Mouse (Mus musculus): Measurements from ENCODE around the gene Prickle1. TPM values are rescaled to one million over a fixed set of nuclear protein-coding genes. Genes with fewer than 3 reads are reported as not detected.
A peak's percentile ranks its signal among the peaks of the same experiment; 100 is the strongest.

The Prickle1 gene
- polyA plus RNA-seq, 1 experiment from 2014 or later, result 2.6 TPM

- 61% methylated on average over 3 of the region's 3 CpGs for WGBS (ENCODE audit: insufficient replicate concordance)
- ATAC-seq (ENCODE audit: insufficient read depth), result no peak
- no peaks in the 10 kb centered on the region for H3K9me3 ChIP-seq (replicated peaks)
- no peaks in the 10 kb centered on the region for H3K36me3 ChIP-seq (replicated peaks)
- H3K4me3 ChIP-seq (replicated peaks), result no peak overlapping the region
- H3K4me2 ChIP-seq, result no peak overlapping the region
- H3K4me1 ChIP-seq (replicated peaks), result no peaks in the 10 kb centered on the region
- no peak overlapping the region for H3K27ac ChIP-seq (replicated peaks)
- no peak overlapping the region for H3K9ac ChIP-seq
- no peaks in the 10 kb centered on the region for H3K27me3 ChIP-seq
Observed at GRCm38 (mm10) chr15:93615031-93615430, 19.3 kb upstream of the Prickle1 start.

- 51% methylated on average over 3 of the region's 3 CpGs for WGBS (ENCODE audit: insufficient replicate concordance)
- no peak overlapping the region for H3K4me3 ChIP-seq (replicated peaks)
- no peaks in the 10 kb centered on the region for H3K4me1 ChIP-seq (replicated peaks)
- no peaks in the 10 kb centered on the region for H3K9me3 ChIP-seq (replicated peaks)
- H3K27ac ChIP-seq (replicated peaks), result no peak overlapping the region
- ATAC-seq (ENCODE audit: insufficient read depth), result no peak
- H3K9ac ChIP-seq, result no peak overlapping the region
- no peak overlapping the region for H3K4me2 ChIP-seq
- no peaks in the 10 kb centered on the region for H3K36me3 ChIP-seq (replicated peaks)
- H3K27me3 ChIP-seq, result no peaks in the 10 kb centered on the region
Observed at GRCm38 (mm10) chr15:93613606-93614005, 17.9 kb upstream of the Prickle1 start.

- WGBS (ENCODE audit: insufficient replicate concordance), result 75% methylated on average over 16 of the region's 16 CpGs
Observed at GRCm38 (mm10) chr15:93611536-93612300, 16.0 kb upstream of the Prickle1 start.

GRCm38 (mm10) chr15:93610721-93611201, 15.1 kb upstream of the Prickle1 start:
- no peaks in the 10 kb centered on the region for H3K27me3 ChIP-seq
- H3K27ac ChIP-seq (replicated peaks), result no peak overlapping the region
- no peak overlapping the region for H3K4me2 ChIP-seq
- H3K4me1 ChIP-seq (replicated peaks), result no peaks in the 10 kb centered on the region
- ATAC-seq (ENCODE audit: insufficient read depth), result no peak
- H3K36me3 ChIP-seq (replicated peaks), result no peaks in the 10 kb centered on the region
- no peak overlapping the region for H3K4me3 ChIP-seq (replicated peaks)
- H3K9ac ChIP-seq, result no peak overlapping the region
- WGBS (ENCODE audit: insufficient replicate concordance), result 62% methylated on average over 19 of the region's 19 CpGs
- no peaks in the 10 kb centered on the region for H3K9me3 ChIP-seq (replicated peaks)

More at GRCm38 (mm10) chr15:93611536-93612300, 16.0 kb upstream of the Prickle1 start:
- Histone ChIP-seq H3K4me1 (replicated peaks) (no peaks in the 10 kb centered on the region), H3K9ac (no peak overlapping the region), H3K4me3 (replicated peaks) (no peak overlapping the region), H3K36me3 (replicated peaks) (no peaks in the 10 kb centered on the region), H3K27ac (replicated peaks) (no peak overlapping the region), H3K4me2 (no peak overlapping the region), H3K9me3 (replicated peaks) (no peaks in the 10 kb centered on the region), H3K27me3 (no peaks in the 10 kb centered on the region)
- no peak for ATAC-seq (ENCODE audit: insufficient read depth)

- H3K27ac ChIP-seq (replicated peaks), result no peak overlapping the region
- H3K9ac ChIP-seq, result no peak overlapping the region
- H3K27me3 ChIP-seq, result no peaks in the 10 kb centered on the region
- H3K4me3 ChIP-seq (replicated peaks), result no peak overlapping the region
- WGBS (ENCODE audit: insufficient replicate concordance), result 72% methylated on average over 18 of the region's 18 CpGs
- no peaks in the 10 kb centered on the region for H3K4me1 ChIP-seq (replicated peaks)
- ATAC-seq (ENCODE audit: insufficient read depth), result no peak
- H3K36me3 ChIP-seq (replicated peaks), result no peaks in the 10 kb centered on the region
- H3K4me2 ChIP-seq, result no peak overlapping the region
- no peaks in the 10 kb centered on the region for H3K9me3 ChIP-seq (replicated peaks)
Observed at GRCm38 (mm10) chr15:93610288-93610687, 14.6 kb upstream of the Prickle1 start.

- 71% methylated on average over 6 of the region's 6 CpGs for WGBS (ENCODE audit: insufficient replicate concordance)
- H3K27ac ChIP-seq (replicated peaks), result no peak overlapping the region
- no peaks in the 10 kb centered on the region for H3K9me3 ChIP-seq (replicated peaks)
- H3K4me2 ChIP-seq, result no peak overlapping the region
- no peak for ATAC-seq (ENCODE audit: insufficient read depth)
- H3K4me1 ChIP-seq (replicated peaks), result no peaks in the 10 kb centered on the region
- H3K4me3 ChIP-seq (replicated peaks), result no peak overlapping the region
- peaks cover 6% of the 10 kb centered on the region; the same call in 1 of the 2 replicates for H3K27me3 ChIP-seq
- H3K36me3 ChIP-seq (replicated peaks), result no peaks in the 10 kb centered on the region
- no peak overlapping the region for H3K9ac ChIP-seq
Observed at GRCm38 (mm10) chr15:93602850-93603249, 7.2 kb upstream of the Prickle1 start.

- H3K4me1 ChIP-seq (replicated peaks), result peaks cover 3% of the 10 kb centered on the region
- 69% methylated on average over 13 of the region's 13 CpGs for WGBS (ENCODE audit: insufficient replicate concordance)
- no peak overlapping the region for H3K4me3 ChIP-seq (replicated peaks)
- no peak overlapping the region for H3K4me2 ChIP-seq
- H3K9ac ChIP-seq, result no peak overlapping the region
- H3K36me3 ChIP-seq (replicated peaks), result no peaks in the 10 kb centered on the region
- no peak overlapping the region for H3K27ac ChIP-seq (replicated peaks)
- peaks cover 12% of the 10 kb centered on the region for H3K27me3 ChIP-seq
- ATAC-seq (ENCODE audit: insufficient read depth), result no peak
- H3K9me3 ChIP-seq (replicated peaks), result no peaks in the 10 kb centered on the region
Observed at GRCm38 (mm10) chr15:93601461-93602015, 5.8 kb upstream of the Prickle1 start.

GRCm38 (mm10) chr15:93596991-93597390, 1.3 kb upstream of the Prickle1 start:
- 57% methylated on average over 11 of the region's 11 CpGs for WGBS (ENCODE audit: insufficient replicate concordance)
- Histone ChIP-seq H3K9me3 (replicated peaks) (no peaks in the 10 kb centered on the region), H3K4me1 (replicated peaks) (peaks cover 45% of the 10 kb centered on the region), H3K27me3 (peaks cover 19% of the 10 kb centered on the region), H3K4me3 (replicated peaks) (no peak overlapping the region), H3K36me3 (replicated peaks) (no peaks in the 10 kb centered on the region), H3K9ac (no peak overlapping the region), H3K27ac (replicated peaks) (no peak overlapping the region), H3K4me2 (peak overlapping the region; percentile 98; the same call in 1 of the 2 replicates)
- no peak for ATAC-seq (ENCODE audit: insufficient read depth)

GRCm38 (mm10) chr15:93596285-93596684, 594 bp upstream of the Prickle1 start:
- Histone ChIP-seq H3K36me3 (replicated peaks) (no peaks in the 10 kb centered on the region), H3K9me3 (replicated peaks) (no peaks in the 10 kb centered on the region), H3K4me1 (replicated peaks) (peaks cover 52% of the 10 kb centered on the region), H3K27ac (replicated peaks) (peak overlapping the region; percentile 8; the same call in 1 of the 2 replicates), H3K27me3 (peaks cover 19% of the 10 kb centered on the region), H3K4me2 (peak overlapping the region; percentile 98), H3K4me3 (replicated peaks) (peak overlapping the region; percentile 78), H3K9ac (peak overlapping the region; percentile 56)
- WGBS (ENCODE audit: insufficient replicate concordance), result 0% methylated on average over 11 of the region's 11 CpGs
- ATAC-seq (ENCODE audit: insufficient read depth), result peak; percentile 26

- Histone ChIP-seq H3K4me1 (replicated peaks) (peaks cover 56% of the 10 kb centered on the region), H3K27me3 (peaks cover 19% of the 10 kb centered on the region), H3K9ac (peak overlapping the region; percentile 73), H3K4me2 (peak overlapping the region; percentile 98), H3K9me3 (replicated peaks) (no peaks in the 10 kb centered on the region), H3K4me3 (replicated peaks) (peak overlapping the region; percentile 78), H3K36me3 (replicated peaks) (no peaks in the 10 kb centered on the region), H3K27ac (replicated peaks) (peak overlapping the region; percentile 68)
- WGBS (ENCODE audit: insufficient replicate concordance), result under 1% methylated on average over 64 of the region's 64 CpGs
- peak; percentile 45 for ATAC-seq (ENCODE audit: insufficient read depth)
Observed at GRCm38 (mm10) chr15:93594888-93595698, 598 bp downstream of the Prickle1 start.
